Mouse (Mus musculus) intestine, embryonic 15.5 days (tissue): ENCODE data around the gene Cygb. TPM values are rescaled to one million over a fixed set of nuclear protein-coding genes. Genes with fewer than 3 reads are reported as not detected.
"Not testable (repeated sequence)": the region's sequence is repeated elsewhere in the genome, so short reads cannot be mapped to it uniquely, and the experiment has no call there.

Source experiments
- ATAC-seq: fragments of 200-750 bp; cut with Nextera tagmentation; 2 replicates; pipeline ENCODE4 v1.8.0; 2017; ENCODE audit warnings: moderate TSS enrichment, moderate library complexity
- H3K27ac ChIP-seq: fragments of 300-500 bp; sonication (generic); 2 replicates; pipeline ENCODE4 v1.5.1; 2015; ENCODE audit warnings: mild to moderate bottlenecking, inconsistent platforms
- H3K27me3 ChIP-seq: fragments of 300-500 bp; sonication (generic); replicated peaks from 2 replicates; pipeline ENCODE4 v1.6.1; 2015; ENCODE audit warnings: inconsistent platforms
- H3K36me3 ChIP-seq: fragments of 300-500 bp; sonication (generic); 2 replicates; pipeline ENCODE4 v1.6.1; 2015; ENCODE audit warnings: inconsistent platforms
- H3K4me1 ChIP-seq: fragments of 300-500 bp; sonication (generic); replicated peaks from 2 replicates; pipeline ENCODE4 v1.6.1; 2015; ENCODE audit warnings: inconsistent platforms
- H3K4me2 ChIP-seq: fragments of 300-500 bp; sonication (generic); replicated peaks from 2 replicates; pipeline ENCODE4 v1.6.1; 2015; ENCODE audit warnings: mild to moderate bottlenecking, inconsistent platforms
- H3K4me3 ChIP-seq: fragments of 300-500 bp; sonication (generic); replicated peaks from 2 replicates; pipeline ENCODE4 v1.5.1; 2015; ENCODE audit warnings: inconsistent platforms
- H3K9ac ChIP-seq: fragments of 300-500 bp; sonication (generic); 2 replicates; pipeline ENCODE4 v1.6.1; 2015; ENCODE audit warnings: inconsistent platforms
- H3K9me3 ChIP-seq: fragments of 300-500 bp; sonication (generic); 2 replicates; pipeline ENCODE4 v1.6.1; 2016; ENCODE audit warnings: inconsistent platforms
- WGBS: fragments of 180-500 bp; shearing (Covaris S2); methylation state at CpG from one replicate; pipeline ENCODE4 v1.1.7; 2015; 5-methylcytosine and 5-hydroxymethylcytosine counted together
- polyA plus RNA-seq: library from polyadenylated mRNA; unstranded; fragments of >200 nt; fragmentation: Nextera tagmentation; extraction: Ambion mirVana; gene quantifications from 2 replicates; pipeline ENCODE4 v1.2.1, GENCODE M21; 2015

Cygb gene
- polyA plus RNA-seq, 1 experiment from 2014 or later: 12.9 TPM

- no peak overlapping the region for H3K4me3 ChIP-seq
- WGBS: 72% methylated on average over 4 of the region's 4 CpGs
- H3K9me3 ChIP-seq: no peaks in the 10 kb centered on the region
- peaks cover 8% of the 10 kb centered on the region; the same call in 1 of the 2 replicates for H3K36me3 ChIP-seq
- H3K27me3 ChIP-seq: no peaks in the 10 kb centered on the region
- peaks cover 11% of the 10 kb centered on the region; the same call in 1 of the 2 replicates for H3K4me1 ChIP-seq
- ATAC-seq: no peak; the same call in 1 of the 2 replicates
- no peak overlapping the region for H3K9ac ChIP-seq
- H3K4me2 ChIP-seq: no peak overlapping the region
- H3K27ac ChIP-seq: no peak overlapping the region
Observed at GRCm38 (mm10) chr11:116683777-116684176, 29.7 kb upstream of the Cygb start.

DNA sequence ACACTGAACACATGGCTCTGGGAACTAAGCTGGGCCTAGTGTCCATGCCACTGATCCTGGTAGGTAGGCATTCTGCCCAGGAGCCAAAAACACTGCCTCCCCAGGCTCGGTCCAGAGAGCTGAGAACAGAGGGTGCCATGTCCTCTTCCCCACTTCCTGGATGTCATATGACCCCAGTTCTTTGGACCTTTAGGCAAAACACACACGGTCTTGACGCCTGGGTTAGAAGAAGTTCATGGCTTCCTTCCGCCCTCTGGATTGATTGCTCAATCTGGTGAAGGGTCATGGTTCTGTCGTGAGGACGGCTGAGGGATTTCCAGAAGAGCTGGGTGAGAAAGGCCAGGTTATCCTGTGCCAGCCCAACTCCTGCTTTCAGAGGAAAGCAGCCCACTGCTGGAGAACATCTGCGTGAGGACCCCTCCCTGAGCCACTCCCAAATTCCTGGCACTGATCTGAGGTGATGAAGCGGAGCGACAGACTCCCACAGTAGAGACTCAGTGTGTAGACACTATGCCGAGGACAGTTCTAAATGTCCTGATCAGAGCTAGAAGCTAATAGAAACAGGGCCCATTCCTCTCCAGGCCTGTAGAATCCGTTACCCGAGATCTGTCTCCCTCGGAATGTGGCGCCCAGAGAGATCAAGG lies 28.5 kb upstream of the Cygb start:
- Histone ChIP-seq H3K27ac (peak overlapping the region; percentile 48; the same call in 1 of the 2 replicates), H3K27me3 (no peaks in the 10 kb centered on the region), H3K9ac (no peak overlapping the region), H3K4me3 (no peak overlapping the region), H3K9me3 (no peaks in the 10 kb centered on the region), H3K4me2 (no peak overlapping the region), H3K36me3 (peaks cover 9% of the 10 kb centered on the region; the same call in 1 of the 2 replicates), H3K4me1 (peaks cover 11% of the 10 kb centered on the region; the same call in 1 of the 2 replicates)
- WGBS: 60% methylated on average over 14 of the region's 14 CpGs
- ATAC-seq: peak; percentile 34

- Histone ChIP-seq H3K27me3 (no peaks in the 10 kb centered on the region), H3K27ac (no peak overlapping the region), H3K4me3 (no peak overlapping the region), H3K9me3 (no peaks in the 10 kb centered on the region), H3K36me3 (peaks cover 23% of the 10 kb centered on the region), H3K4me2 (no peak overlapping the region), H3K4me1 (peaks cover 11% of the 10 kb centered on the region; the same call in 1 of the 2 replicates), H3K9ac (no peak overlapping the region)
- 70% methylated on average over 4 of the region's 4 CpGs for WGBS
- ATAC-seq: no peak
Observed at GRCm38 (mm10) chr11:116681147-116681546, 27.0 kb upstream of the Cygb start.

- H3K4me1 ChIP-seq: peaks cover 11% of the 10 kb centered on the region; the same call in 1 of the 2 replicates
- 73% methylated on average over 24 of the region's 24 CpGs for WGBS
- H3K27me3 ChIP-seq: no peaks in the 10 kb centered on the region
- no peak for ATAC-seq
- no peak overlapping the region for H3K4me2 ChIP-seq
- H3K4me3 ChIP-seq: no peak overlapping the region
- no peaks in the 10 kb centered on the region for H3K9me3 ChIP-seq
- no peak overlapping the region for H3K27ac ChIP-seq
- H3K9ac ChIP-seq: no peak overlapping the region
- H3K36me3 ChIP-seq: peaks cover 28% of the 10 kb centered on the region
Observed at GRCm38 (mm10) chr11:116680321-116681091, 26.4 kb upstream of the Cygb start.

- Histone ChIP-seq H3K9ac (no peak overlapping the region), H3K27me3 (no peaks in the 10 kb centered on the region), H3K4me3 (no peak overlapping the region), H3K27ac (no peak overlapping the region), H3K9me3 (no peaks in the 10 kb centered on the region), H3K36me3 (peaks cover 34% of the 10 kb centered on the region), H3K4me1 (peaks cover 14% of the 10 kb centered on the region), H3K4me2 (no peak overlapping the region)
- WGBS: 89% methylated on average over 6 of the region's 6 CpGs
- ATAC-seq: no peak
Observed at GRCm38 (mm10) chr11:116679148-116679547, 25.0 kb upstream of the Cygb start.

DNA sequence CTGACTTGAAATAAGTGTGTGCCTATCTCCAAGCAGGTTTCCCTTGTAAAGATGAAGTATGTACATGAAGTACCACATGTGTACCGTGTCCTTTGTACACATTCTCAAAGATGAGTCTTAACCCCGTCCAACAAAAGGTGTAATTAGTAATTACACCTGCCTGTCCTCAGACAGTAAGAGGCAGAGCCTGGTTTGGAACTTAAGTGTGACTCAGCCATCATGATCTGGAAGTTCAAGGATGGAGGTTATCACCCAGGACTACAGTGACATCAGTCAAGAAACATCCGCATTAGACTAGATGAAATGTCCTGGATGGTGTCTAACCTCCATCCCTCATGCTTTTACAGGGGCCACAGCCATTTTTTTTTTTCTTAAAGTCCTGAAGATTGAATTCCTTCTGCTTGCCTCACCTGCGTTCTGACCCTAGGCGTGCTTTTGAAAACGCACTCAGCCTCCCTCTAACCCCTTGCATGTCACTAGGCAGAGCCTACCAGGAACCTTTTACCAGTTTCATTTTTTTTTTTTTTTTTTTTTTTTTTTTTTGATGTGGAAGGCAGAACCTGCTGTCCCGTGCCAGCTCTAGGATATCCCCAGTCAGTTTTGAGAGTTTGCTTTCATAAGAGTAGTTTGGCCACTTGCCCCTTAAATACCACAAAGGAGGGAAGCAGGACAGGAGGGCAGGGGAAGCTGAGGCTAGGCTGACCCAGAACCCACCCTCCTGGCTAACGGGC lies 23.8 kb upstream of the Cygb start:
- WGBS: 77% methylated on average over 8 of the region's 8 CpGs
- H3K4me1 ChIP-seq: peaks cover 13% of the 10 kb centered on the region
- ATAC-seq: no peak

DNA sequence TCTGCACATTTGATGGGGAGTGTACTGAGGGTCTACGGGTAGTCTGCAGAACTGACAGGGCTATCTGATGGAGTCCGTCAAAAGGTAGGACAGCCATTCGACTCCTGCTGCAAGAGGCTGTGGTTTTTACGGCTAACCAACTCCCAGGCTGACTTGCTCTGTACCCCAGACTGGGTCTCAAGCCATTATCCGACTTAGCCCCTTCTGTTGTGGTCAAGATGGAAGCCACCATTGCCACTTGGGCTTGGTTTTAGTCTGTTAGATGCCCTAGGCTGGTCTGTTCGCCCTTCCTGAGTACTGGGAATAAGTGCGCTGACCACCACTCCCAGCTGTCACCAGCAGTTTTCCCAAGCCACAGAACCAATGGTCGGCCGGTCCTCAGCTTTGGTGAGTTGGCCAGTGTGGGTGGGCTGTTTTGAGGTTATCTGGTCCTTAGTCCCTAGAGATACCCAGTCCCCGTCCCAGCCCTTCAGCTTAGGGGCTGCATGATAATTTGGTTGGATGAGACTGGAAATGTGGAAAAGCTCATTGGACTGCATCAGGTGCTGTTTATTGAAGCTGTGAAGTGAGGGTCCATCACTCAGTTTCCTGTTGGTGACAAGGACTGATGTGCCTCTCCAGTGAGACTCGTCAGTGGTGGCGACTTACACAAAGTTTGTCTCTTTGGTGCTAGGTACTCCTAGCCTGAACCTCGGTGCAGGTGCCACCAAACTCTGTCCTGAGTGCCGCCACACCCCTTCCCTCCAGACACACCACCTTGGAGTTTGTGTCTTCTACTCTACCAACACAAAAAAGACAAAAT lies 22.3 kb upstream of the Cygb start:
- peaks cover 34% of the 10 kb centered on the region for H3K36me3 ChIP-seq

More for the DNA sequence above, 23.8 kb upstream of the Cygb start:
- Histone ChIP-seq H3K27me3 (no peaks in the 10 kb centered on the region), H3K9me3 (no peaks in the 10 kb centered on the region), H3K4me2 (no peak overlapping the region), H3K27ac (no peak overlapping the region), H3K4me3 (no peak overlapping the region), H3K36me3 (peaks cover 38% of the 10 kb centered on the region), H3K9ac (no peak overlapping the region)

DNA sequence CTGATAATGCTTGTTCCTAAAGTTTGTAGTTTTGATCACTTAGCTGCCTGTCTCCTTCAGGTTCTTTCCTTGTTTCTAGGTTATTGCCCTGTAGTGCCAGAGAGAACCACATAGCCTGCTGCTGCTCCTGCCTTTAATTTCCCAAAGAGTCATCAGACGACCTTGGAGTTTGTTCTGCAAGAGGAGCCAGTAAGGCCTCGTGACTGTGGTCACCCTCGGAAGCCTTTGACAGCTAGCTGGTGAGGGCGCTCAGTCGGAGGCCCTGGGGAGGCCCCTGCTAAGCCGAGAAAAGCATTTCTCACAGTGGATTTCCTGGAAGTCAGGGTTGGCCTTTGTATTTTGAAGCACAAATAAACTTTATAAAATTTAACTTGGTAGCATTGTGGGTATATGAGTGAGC lies 21.3 kb upstream of the Cygb start:
- Histone ChIP-seq H3K27ac (peak overlapping the region; percentile 52), H3K4me1 (peaks cover 15% of the 10 kb centered on the region), H3K36me3 (peaks cover 34% of the 10 kb centered on the region)
- not testable (repeated sequence) for H3K27me3 ChIP-seq, H3K4me3 ChIP-seq, H3K4me2 ChIP-seq, H3K9me3 ChIP-seq, H3K9ac ChIP-seq
- ATAC-seq: peak; percentile 36
- 66% methylated on average over 6 of the region's 6 CpGs for WGBS

More for the DNA sequence above, 22.3 kb upstream of the Cygb start:
- no peak overlapping the region for H3K9ac ChIP-seq
- no peak overlapping the region for H3K4me2 ChIP-seq
- no peaks in the 10 kb centered on the region for H3K27me3 ChIP-seq
- no peaks in the 10 kb centered on the region for H3K9me3 ChIP-seq
- no peak overlapping the region for H3K27ac ChIP-seq
- H3K4me1 ChIP-seq: peaks cover 15% of the 10 kb centered on the region
- no peak for ATAC-seq
- WGBS: 87% methylated on average over 14 of the region's 14 CpGs
- H3K4me3 ChIP-seq: no peak overlapping the region

- no peaks in the 10 kb centered on the region for H3K27me3 ChIP-seq
- peaks cover 34% of the 10 kb centered on the region for H3K36me3 ChIP-seq
- H3K9ac ChIP-seq: no peak overlapping the region
- H3K4me3 ChIP-seq: no peak overlapping the region
- H3K9me3 ChIP-seq: no peaks in the 10 kb centered on the region
- peak; percentile 10; the same call in 1 of the 2 replicates for ATAC-seq
- peak overlapping the region; percentile 52 for H3K27ac ChIP-seq
- H3K4me2 ChIP-seq: peak overlapping the region; percentile 72
- 66% methylated on average over 7 of the region's 7 CpGs for WGBS
- H3K4me1 ChIP-seq: peaks cover 15% of the 10 kb centered on the region
Observed at GRCm38 (mm10) chr11:116674616-116675379, 20.7 kb upstream of the Cygb start.

GRCm38 (mm10) chr11:116673410-116673809 lies 19.3 kb upstream of the Cygb start:
- Histone ChIP-seq H3K9ac (no peak overlapping the region), H3K4me1 (peaks cover 18% of the 10 kb centered on the region), H3K4me2 (peak overlapping the region; percentile 72), H3K4me3 (peak overlapping the region; percentile 68), H3K9me3 (no peaks in the 10 kb centered on the region), H3K27ac (no peak overlapping the region), H3K27me3 (no peaks in the 10 kb centered on the region), H3K36me3 (peaks cover 30% of the 10 kb centered on the region)
- no peak for ATAC-seq
- WGBS: 81% methylated on average over 2 of the region's 2 CpGs

DNA sequence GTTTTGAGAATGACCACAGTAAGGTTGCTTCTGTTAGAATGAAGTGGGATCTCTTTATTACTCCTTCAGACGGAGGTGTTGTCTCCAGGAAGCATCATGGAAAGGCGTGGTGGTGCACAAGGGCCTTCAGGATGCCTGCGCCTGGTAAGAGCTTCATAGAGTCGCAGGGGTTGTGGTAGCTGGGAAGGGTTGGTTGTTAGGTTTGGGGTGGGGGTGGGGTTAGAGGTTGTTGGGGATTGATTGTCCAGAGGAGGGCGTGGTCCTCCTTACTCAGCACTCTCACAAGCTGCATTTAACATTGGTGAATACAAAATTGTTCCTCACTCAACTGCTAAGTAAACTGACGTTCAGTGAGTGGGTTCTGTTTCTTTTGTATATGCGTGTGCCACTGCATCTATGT lies 18.5 kb upstream of the Cygb start:
- WGBS: 12% methylated on average over 7 of the region's 7 CpGs
- Histone ChIP-seq H3K4me2 (peak overlapping the region; percentile 72), H3K4me3 (peak overlapping the region; percentile 68), H3K9ac (peak overlapping the region; percentile 82), H3K4me1 (peaks cover 18% of the 10 kb centered on the region), H3K27me3 (no peaks in the 10 kb centered on the region), H3K27ac (0 out of 2 replicates have a peak overlapping the region, but pooled peaks have one; percentile 61), H3K9me3 (no peaks in the 10 kb centered on the region), H3K36me3 (peaks cover 29% of the 10 kb centered on the region)
- no peak for ATAC-seq
